Mouse (Mus musculus) G1E (cell line): Measurements from ENCODE around the gene Tbc1d5. TPM values are rescaled to one million over a fixed set of nuclear protein-coding genes. Genes with fewer than 3 reads are reported as not detected.

Source experiments
- ATAC-seq: 2 replicates; pipeline ENCODE4 v1.8.0; 2016; ENCODE audit warnings: mild to moderate bottlenecking; ENCODE audit not compliant: insufficient number of reproducible peaks, poor library complexity, low FRiP score, severe bottlenecking; ENCODE audit errors: extremely low read depth
- DNase-seq: peaks from one replicate; pipeline ENCODE4 v3.0.0; 2012; ENCODE audit warnings: low spot score
- H3K27me3 ChIP-seq: 2 replicates; pipeline ENCODE4 v1.6.1; 2012; ENCODE audit warnings: mild to moderate bottlenecking, low read length, inconsistent platforms; ENCODE audit not compliant: insufficient read depth
- H3K36me3 ChIP-seq: replicated peaks from 2 replicates; pipeline ENCODE3; 2012; ENCODE audit warnings: mild to moderate bottlenecking, inconsistent platforms
- H3K4me1 ChIP-seq: 2 replicates; pipeline ENCODE4 v1.6.1; 2012; ENCODE audit warnings: low read depth, low read length, inconsistent platforms, mixed read lengths; ENCODE audit not compliant: insufficient read depth
- H3K4me3 ChIP-seq: 2 replicates; pipeline ENCODE4 v1.5.1; 2012; ENCODE audit warnings: low read depth, mild to moderate bottlenecking, inconsistent platforms, low read length, moderate library complexity, mixed read lengths
- H3K9me3 ChIP-seq: replicated peaks from 2 replicates; pipeline ENCODE4 v1.6.1; 2012; ENCODE audit warnings: inconsistent platforms
- CTCF ChIP-seq: IDR thresholded peaks from 2 replicates; pipeline ENCODE4 v1.5.1; 2012; ENCODE audit warnings: low read depth, low read length, inconsistent platforms, mixed read lengths
- GATA1 ChIP-seq: IDR thresholded peaks from 2 replicates; pipeline ENCODE4 v1.6.1; 2012; ENCODE audit warnings: borderline replicate concordance, low read length, inconsistent platforms, mixed read lengths
- GATA2 ChIP-seq: IDR thresholded peaks from 2 replicates; pipeline ENCODE4 v1.6.1; 2012; ENCODE audit warnings: low read depth, low read length, inconsistent platforms, borderline replicate concordance
- POLR2AphosphoS5 ChIP-seq: IDR thresholded peaks from 2 replicates; pipeline ENCODE4 v1.6.1; 2012; ENCODE audit warnings: low read depth, low read length, inconsistent platforms; ENCODE audit not compliant: insufficient replicate concordance
- TAL1 ChIP-seq: conservative IDR thresholded peaks from 2 replicates; pipeline ENCODE4 v1.6.1; 2012; ENCODE audit warnings: low read depth, low read length, inconsistent platforms, mixed read lengths
- polyA plus RNA-seq: library from polyadenylated mRNA; stranded (reverse); fragments of >175 nt; gene quantifications from 2 replicates; pipeline ENCODE4 v1.2.3, GENCODE M21; 2012
- total RNA-seq, 2 experiments: library from RNA; stranded (forward) in 1 of 2; stranded (reverse) in 1 of 2; fragments of 200-1000 nt in 1 of 2; fragments of >200 nt in 1 of 2; fragmentation: Nextera tagmentation in 1 of 2; gene quantifications; 2 replicates each; pipeline ENCODE4 v1.2.3; 2014 to 2017

Gene Tbc1d5
- total and polyA plus RNA-seq, 3 experiments, result 11.8 to 64.6 (median 21.5) TPM

- no peak for ATAC-seq
- Histone ChIP-seq H3K9me3 (no peaks in the 10 kb centered on the region), H3K4me3 (no peak overlapping the region), H3K4me1 (no peaks in the 10 kb centered on the region), H3K27me3 (no peaks in the 10 kb centered on the region), H3K36me3 (peaks cover 7% of the 10 kb centered on the region)
- no peak for TF ChIP-seq GATA2
- TF ChIP-seq GATA1, result no peak
- TF ChIP-seq CTCF, result no peak
- no peak for TF ChIP-seq POLR2AphosphoS5
- TF ChIP-seq TAL1, result no peak
- no peak for DNase-seq
Observed at GRCm38 (mm10) chr17:50922308-50922707, 256.8 kb downstream of the Tbc1d5 start.

GRCm38 (mm10) chr17:50915216-50915615 is 263.9 kb downstream of the Tbc1d5 start:
- TF ChIP-seq TAL1 (no peak), GATA2 (no peak), POLR2AphosphoS5 (no peak), CTCF (no peak), GATA1 (no peak)
- Histone ChIP-seq H3K27me3 (no peaks in the 10 kb centered on the region), H3K9me3 (no peaks in the 10 kb centered on the region), H3K36me3 (peaks cover 17% of the 10 kb centered on the region), H3K4me3 (no peak overlapping the region), H3K4me1 (no peaks in the 10 kb centered on the region)
- ATAC-seq, result no peak
- no peak for DNase-seq

GRCm38 (mm10) chr17:50908568-50909335 is 270.4 kb downstream of the Tbc1d5 start:
- TF ChIP-seq TAL1 (no peak), CTCF (no peak), POLR2AphosphoS5 (no peak), GATA2 (no peak), GATA1 (no peak)
- no peaks in the 10 kb centered on the region for H3K9me3 ChIP-seq
- no peak overlapping the region for H3K4me3 ChIP-seq
- peaks cover 9% of the 10 kb centered on the region for H3K36me3 ChIP-seq
- no peaks in the 10 kb centered on the region for H3K27me3 ChIP-seq
- ATAC-seq, result no peak
- H3K4me1 ChIP-seq, result 0 out of 2 replicates have a peak, but pooled peaks cover 2% of the 10 kb centered on the region
- no peak for DNase-seq

- peaks cover 11% of the 10 kb centered on the region for H3K36me3 ChIP-seq
- H3K9me3 ChIP-seq, result no peaks in the 10 kb centered on the region
- no peak overlapping the region for H3K4me3 ChIP-seq
- ATAC-seq (no peak), DNase-seq (no peak)
- H3K4me1 ChIP-seq, result 0 out of 2 replicates have a peak, but pooled peaks cover 2% of the 10 kb centered on the region
- TF ChIP-seq GATA2, result no peak
- TF ChIP-seq GATA1, result no peak
- no peak for TF ChIP-seq TAL1
- no peak for TF ChIP-seq CTCF
- no peak for TF ChIP-seq POLR2AphosphoS5
- H3K27me3 ChIP-seq, result no peaks in the 10 kb centered on the region
Observed at GRCm38 (mm10) chr17:50908160-50908559, 271.0 kb downstream of the Tbc1d5 start.

- DNase-seq (no peak), ATAC-seq (no peak)
- TF ChIP-seq GATA2 (no peak), CTCF (no peak)
- Histone ChIP-seq H3K36me3 (peaks cover 14% of the 10 kb centered on the region), H3K4me3 (no peak overlapping the region), H3K9me3 (no peaks in the 10 kb centered on the region), H3K27me3 (no peaks in the 10 kb centered on the region), H3K4me1 (0 out of 2 replicates have a peak, but pooled peaks cover 2% of the 10 kb centered on the region)
Observed at GRCm38 (mm10) chr17:50906630-50907029, 272.5 kb downstream of the Tbc1d5 start.

- H3K9me3 ChIP-seq, result no peaks in the 10 kb centered on the region
- H3K4me3 ChIP-seq, result no peak overlapping the region
- peaks cover 14% of the 10 kb centered on the region for H3K36me3 ChIP-seq
- ATAC-seq, result no peak
- H3K4me1 ChIP-seq, result 0 out of 2 replicates have a peak, but pooled peaks cover 2% of the 10 kb centered on the region
- DNase-seq, result no peak
- TF ChIP-seq GATA2, result no peak
- TF ChIP-seq TAL1, result no peak
- no peak for TF ChIP-seq CTCF
- TF ChIP-seq POLR2AphosphoS5, result no peak
- no peak for TF ChIP-seq GATA1
- no peaks in the 10 kb centered on the region for H3K27me3 ChIP-seq
Observed at GRCm38 (mm10) chr17:50904463-50904862, 274.7 kb downstream of the Tbc1d5 start.

GRCm38 (mm10) chr17:50897867-50898266 is 281.3 kb downstream of the Tbc1d5 start:
- no peak for DNase-seq
- ATAC-seq, result no peak
- Histone ChIP-seq H3K27me3 (no peaks in the 10 kb centered on the region), H3K36me3 (peaks cover 13% of the 10 kb centered on the region), H3K9me3 (no peaks in the 10 kb centered on the region), H3K4me1 (no peaks in the 10 kb centered on the region; the same call in 1 of the 2 replicates), H3K4me3 (no peak overlapping the region)
- TF ChIP-seq POLR2AphosphoS5 (no peak), GATA1 (no peak), TAL1 (no peak), GATA2 (no peak), CTCF (no peak)
